Mouse (Mus musculus) cerebellum, adult 2 months (tissue): ENCODE results near the gene Pknox2.

ENCODE experiments used
- CTCF ChIP-seq: fragments of 200-500 bp; IDR thresholded peaks from 2 replicates; pipeline ENCODE4 v1.5.1; 2011; ENCODE audit warnings: low read depth, mild to moderate bottlenecking, control low read depth, low read length, moderate library complexity, borderline replicate concordance; ENCODE audit not compliant: insufficient read depth
- POLR2A ChIP-seq: fragments of 200-500 bp; IDR thresholded peaks from 2 replicates; pipeline ENCODE4 v1.6.1; 2011; ENCODE audit warnings: low read length, control low read depth, borderline replicate concordance; ENCODE audit not compliant: insufficient read depth

- TF ChIP-seq CTCF (no peak), POLR2A (peak; percentile 60; the same call in 1 of the 2 replicates)
These were observed 426 bp downstream of the Pknox2 start for GRCm38 (mm10) chr9:37146603-37147358.
